Mouse (Mus musculus) liver, adult 2 months (tissue): ENCODE data around the gene A930017K11Rik. TPM values are rescaled to one million over a fixed set of nuclear protein-coding genes. Genes with fewer than 3 reads are reported as not detected.
A peak's percentile ranks its signal among the peaks of the same experiment; 100 is the strongest.

Experiments
- DNase-seq: peaks from one replicate; pipeline ENCODE4 v3.0.0-alpha.2; 2011; ENCODE audit warnings: low read depth, low spot score; ENCODE audit errors: extremely low read depth
- H3K27ac ChIP-seq: fragments of 200-500 bp; replicated peaks from 2 replicates; pipeline ENCODE4 v1.5.1; 2012; ENCODE audit warnings: low read depth, mild to moderate bottlenecking, control low read depth, inconsistent platforms, low read length; ENCODE audit not compliant: insufficient read depth
- H3K27me3 ChIP-seq: fragments of 200-500 bp; 2 replicates; pipeline ENCODE4 v1.6.1; 2012; ENCODE audit warnings: mild to moderate bottlenecking, moderate library complexity, low read length, inconsistent platforms; ENCODE audit not compliant: control insufficient read depth, insufficient read depth
- H3K36me3 ChIP-seq: fragments of 200-500 bp; 2 replicates; pipeline ENCODE4 v1.6.1; 2012; ENCODE audit warnings: low read length, inconsistent platforms; ENCODE audit not compliant: control insufficient read depth, insufficient read depth
- H3K4me1 ChIP-seq: fragments of 200-500 bp; 2 replicates; pipeline ENCODE4 v1.6.1; 2011; ENCODE audit warnings: low read length; ENCODE audit not compliant: control insufficient read depth, insufficient read depth
- H3K4me3 ChIP-seq: fragments of 200-500 bp; 2 replicates; pipeline ENCODE4 v1.5.1; 2011; ENCODE audit warnings: low read depth, mild to moderate bottlenecking, control low read depth, low read length, moderate library complexity; ENCODE audit not compliant: insufficient read depth
- H3K79me2 ChIP-seq: fragments of 200-500 bp; 2 replicates; pipeline ENCODE4 v1.6.1; 2012; ENCODE audit warnings: inconsistent platforms, mild to moderate bottlenecking, low read length, moderate library complexity; ENCODE audit not compliant: control insufficient read depth, insufficient read depth
- H3K9ac ChIP-seq: fragments of 200-500 bp; 2 replicates; pipeline ENCODE4 v1.6.1; 2012; ENCODE audit warnings: low read depth, mild to moderate bottlenecking, control low read depth, inconsistent platforms, low read length
- CTCF ChIP-seq: fragments of 200-500 bp; IDR thresholded peaks from 2 replicates; pipeline ENCODE4 v1.5.1; 2011; ENCODE audit warnings: low read depth, low read length, control low read depth
- POLR2A ChIP-seq: fragments of 200-500 bp; IDR thresholded peaks from 2 replicates; pipeline ENCODE4 v1.6.1; 2011; ENCODE audit warnings: low read length, control low read depth; ENCODE audit not compliant: insufficient read depth; ENCODE audit errors: extremely low read depth
- WGBS: fragments of 180-500 bp; shearing (Covaris S2); methylation state at CpG from one replicate; pipeline ENCODE4 v1.1.7; 2018; 5-methylcytosine and 5-hydroxymethylcytosine counted together
- polyA plus RNA-seq: library from polyadenylated mRNA; depleted of rRNA; stranded (reverse); fragments of >200 nt; gene quantifications from 2 replicates; pipeline ENCODE4 v1.2.3, GENCODE M21; 2012
- total RNA-seq: library from RNA; depleted of rRNA; stranded (reverse); fragments of >200 nt; gene quantifications from 2 replicates; pipeline ENCODE4 v1.2.3, GENCODE M21; 2014

The A930017K11Rik gene
- total and polyA plus RNA-seq, 2 experiments: not detected

DNA sequence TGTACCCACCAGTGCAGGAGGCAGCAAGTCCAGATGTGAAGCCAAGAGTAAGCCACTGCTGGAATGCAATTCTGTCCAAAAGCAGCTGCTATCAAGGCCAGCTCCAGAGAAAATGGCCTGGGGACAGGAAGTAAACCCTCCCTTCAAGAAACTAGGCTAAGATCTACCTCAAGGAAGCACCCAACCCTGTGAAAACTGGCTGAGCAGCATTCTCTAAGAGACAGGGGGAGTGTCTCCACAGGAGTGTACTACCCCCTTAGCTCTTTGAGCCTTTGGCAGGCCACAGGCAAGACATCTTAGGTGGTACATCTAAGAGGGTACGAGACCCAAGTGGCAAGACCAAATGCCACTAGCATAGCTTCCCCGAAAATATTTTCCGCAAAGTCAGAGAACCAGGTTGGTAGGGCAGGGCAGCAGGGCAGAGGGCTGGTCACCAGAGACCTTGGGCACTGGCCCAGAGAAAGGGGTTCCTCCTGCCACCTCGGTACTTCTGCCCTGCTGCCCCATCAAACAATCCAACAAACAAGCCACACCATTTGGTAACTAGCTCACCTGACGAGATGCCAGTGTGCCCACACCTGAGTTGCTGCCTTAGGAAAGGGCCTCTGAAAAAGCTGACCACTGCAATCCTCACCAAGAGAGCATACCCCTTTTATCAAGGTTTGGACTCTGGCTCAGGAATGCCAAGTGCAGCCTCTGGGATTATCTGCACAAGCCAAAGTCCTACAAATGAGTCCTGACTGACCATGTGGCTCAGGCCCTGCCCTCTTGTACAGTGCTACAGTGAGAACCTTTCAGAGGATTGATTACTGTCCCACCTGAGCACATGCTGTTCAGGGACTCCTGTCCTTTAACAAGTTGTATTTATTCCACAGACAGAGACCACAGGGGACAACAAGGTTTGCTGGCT, 27.7 kb upstream of the A930017K11Rik start:
- WGBS: 30% methylated on average over 5 of the region's 5 CpGs
- peak; percentile 86 for DNase-seq
- peak overlapping the region; percentile 37 for H3K27ac ChIP-seq
- H3K36me3 ChIP-seq: no peaks in the 10 kb centered on the region
- no peaks in the 10 kb centered on the region for H3K27me3 ChIP-seq
- H3K4me1 ChIP-seq: peaks cover 22% of the 10 kb centered on the region
- H3K9ac ChIP-seq: no peak overlapping the region
- no peak overlapping the region for H3K4me3 ChIP-seq
- TF ChIP-seq CTCF (no peak), POLR2A (no peak)
- peaks cover 51% of the 10 kb centered on the region for H3K79me2 ChIP-seq

DNA sequence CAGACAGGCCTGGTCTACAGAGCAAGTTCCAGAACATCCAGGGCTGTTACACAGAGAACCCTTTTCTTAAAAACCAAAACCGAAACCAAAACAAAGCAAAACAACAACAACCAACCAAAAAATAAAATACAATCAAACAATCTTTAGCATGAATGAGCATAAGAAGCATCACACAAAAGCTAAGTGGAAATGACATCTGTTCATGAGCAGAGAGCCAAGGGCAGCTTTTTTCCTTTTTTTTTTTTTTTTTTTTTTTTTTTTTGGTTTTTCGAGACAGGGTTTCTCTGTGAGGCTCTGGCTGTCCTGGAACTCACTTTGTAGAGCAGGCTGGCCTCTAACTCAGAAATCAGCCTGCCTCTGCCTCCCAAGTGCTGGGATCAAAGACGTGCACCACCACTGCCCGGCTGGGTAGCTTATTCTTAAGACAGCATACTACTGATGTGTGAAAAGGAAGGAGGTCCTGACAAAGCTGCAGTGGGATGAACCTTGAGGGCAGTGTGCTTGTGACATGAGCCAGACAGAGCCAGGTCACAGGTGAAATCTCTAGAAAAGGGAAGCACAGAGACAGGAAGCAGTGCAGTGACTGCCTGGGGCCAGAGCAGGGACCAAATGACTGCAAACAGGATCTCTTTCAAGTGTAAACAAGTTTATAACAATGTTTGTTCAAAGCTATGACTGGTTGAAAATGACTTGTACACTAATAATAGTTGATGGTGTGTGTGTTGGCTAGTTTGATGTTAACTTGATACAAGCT, 18.8 kb upstream of the A930017K11Rik start:
- no peak for DNase-seq
- H3K4me3 ChIP-seq: no peak overlapping the region
- peaks cover 4% of the 10 kb centered on the region for H3K4me1 ChIP-seq
- peaks cover 19% of the 10 kb centered on the region for H3K79me2 ChIP-seq
- no peak for TF ChIP-seq POLR2A
- TF ChIP-seq CTCF: no peak
- H3K36me3 ChIP-seq: no peaks in the 10 kb centered on the region
- no peaks in the 10 kb centered on the region for H3K27me3 ChIP-seq
- no peak overlapping the region for H3K9ac ChIP-seq
- no peak overlapping the region for H3K27ac ChIP-seq
- 74% methylated on average over 4 of the region's 4 CpGs for WGBS

DNA sequence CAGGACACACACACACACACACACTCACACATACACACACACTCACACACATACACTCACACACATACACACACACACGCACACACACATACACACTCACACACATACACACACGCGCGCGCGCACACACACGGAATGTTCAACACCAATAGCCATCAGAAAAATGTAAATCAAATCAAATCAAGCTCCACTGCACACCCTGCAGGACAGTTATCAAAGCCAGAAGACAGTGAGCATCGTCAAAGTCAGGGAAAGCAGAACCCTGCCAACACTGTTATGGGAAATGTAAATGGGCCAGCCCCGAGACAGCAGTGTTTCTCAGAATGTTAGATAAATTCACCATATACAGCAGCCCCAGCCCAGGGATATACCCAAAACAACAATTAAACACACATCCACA, 18.1 kb upstream of the A930017K11Rik start:
- DNase-seq: no peak
- no peak overlapping the region for H3K9ac ChIP-seq

DNA sequence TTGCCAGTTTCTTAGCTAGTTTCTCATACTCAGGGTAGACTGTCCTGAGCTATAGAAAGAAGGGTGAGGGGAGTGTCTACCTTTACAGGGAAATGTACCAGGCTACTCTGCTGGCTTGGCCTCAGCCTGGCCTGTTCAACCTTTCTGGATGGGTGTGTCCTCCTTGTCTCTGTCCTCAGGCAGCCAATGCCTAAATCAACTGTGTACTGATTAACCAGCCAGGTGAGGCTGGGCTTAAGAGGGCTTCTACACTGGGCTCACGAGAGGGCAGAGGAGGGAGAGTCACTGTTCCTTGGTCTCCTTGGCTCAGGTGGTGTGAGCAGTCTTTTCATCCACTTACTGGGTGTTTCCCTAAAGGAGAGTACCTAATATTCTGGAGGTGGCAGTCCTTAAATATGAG, 15.8 kb upstream of the A930017K11Rik start:
- no peaks in the 10 kb centered on the region for H3K36me3 ChIP-seq
- 21% methylated on average over 1 of the region's 1 CpGs for WGBS
- H3K4me1 ChIP-seq: peaks cover 4% of the 10 kb centered on the region
- no peak overlapping the region for H3K4me3 ChIP-seq
- H3K79me2 ChIP-seq: peaks cover 11% of the 10 kb centered on the region
- H3K9ac ChIP-seq: no peak overlapping the region
- H3K27me3 ChIP-seq: no peaks in the 10 kb centered on the region
- DNase-seq: peak; percentile 65
- H3K27ac ChIP-seq: no peak overlapping the region
- TF ChIP-seq POLR2A (no peak), CTCF (no peak)

More for the DNA sequence above, 18.1 kb upstream of the A930017K11Rik start:
- H3K36me3 ChIP-seq: no peaks in the 10 kb centered on the region
- H3K79me2 ChIP-seq: peaks cover 19% of the 10 kb centered on the region
- no peak overlapping the region for H3K27ac ChIP-seq
- no peaks in the 10 kb centered on the region for H3K27me3 ChIP-seq
- H3K4me1 ChIP-seq: peaks cover 4% of the 10 kb centered on the region
- H3K4me3 ChIP-seq: no peak overlapping the region
- 88% methylated on average over 9 of the region's 9 CpGs for WGBS
- TF ChIP-seq POLR2A (no peak), CTCF (no peak)

GRCm38 (mm10) chr17:25967652-25968051, 15.3 kb upstream of the A930017K11Rik start:
- Histone ChIP-seq H3K4me1 (peaks cover 4% of the 10 kb centered on the region), H3K27me3 (no peaks in the 10 kb centered on the region), H3K9ac (no peak overlapping the region), H3K27ac (no peak overlapping the region), H3K4me3 (no peak overlapping the region), H3K79me2 (peaks cover 6% of the 10 kb centered on the region), H3K36me3 (no peaks in the 10 kb centered on the region)
- TF ChIP-seq POLR2A: no peak
- no peak for TF ChIP-seq CTCF
- WGBS: 22% methylated on average over 3 of the region's 3 CpGs
- peak; percentile 61 for DNase-seq
